Mouse (Mus musculus) embryonic fibroblast, embryonic 13.5 days (primary cell): ENCODE data around the gene Ttf2.

ENCODE experiments used
- CTCF ChIP-seq: IDR thresholded peaks from 2 replicates; pipeline ENCODE4 v1.5.1; 2011; ENCODE audit warnings: mild to moderate bottlenecking, control low read depth, low read length, moderate library complexity, borderline replicate concordance; ENCODE audit not compliant: insufficient read depth
- POLR2A ChIP-seq: IDR thresholded peaks from 2 replicates; pipeline ENCODE4 v1.6.1; 2011; ENCODE audit warnings: low read depth, mild to moderate bottlenecking, control low read depth, low read length, moderate library complexity

- TF ChIP-seq POLR2A (no peak), CTCF (no peak)
These were observed 28.9 kb downstream of the Ttf2 start for GRCm38 (mm10) chr3:100940496-100941037.
